Mouse (Mus musculus): ENCODE data around the gene Dnajb3.
"Not testable (repeated sequence)": the region's sequence is repeated elsewhere in the genome, so short reads cannot be mapped to it uniquely, and the experiment has no call there.

- TF ChIP-seq POLR2A, CTCF (IDR thresholded peaks at IDR 0.05; ENCODE audit: extremely low read depth, insufficient read depth, low read length): not testable (repeated sequence)
These were observed 17.5 kb upstream of the Dnajb3 start for GRCm38 (mm10) chr1:88223011-88223515.
